Mouse (Mus musculus): ENCODE measurements around the gene Nmnat2. TPM values are rescaled to one million over a fixed set of nuclear protein-coding genes. Genes with fewer than 3 reads are reported as not detected.

The Nmnat2 gene
- polyA plus RNA-seq, 1 experiment = 0.63 TPM

DNA sequence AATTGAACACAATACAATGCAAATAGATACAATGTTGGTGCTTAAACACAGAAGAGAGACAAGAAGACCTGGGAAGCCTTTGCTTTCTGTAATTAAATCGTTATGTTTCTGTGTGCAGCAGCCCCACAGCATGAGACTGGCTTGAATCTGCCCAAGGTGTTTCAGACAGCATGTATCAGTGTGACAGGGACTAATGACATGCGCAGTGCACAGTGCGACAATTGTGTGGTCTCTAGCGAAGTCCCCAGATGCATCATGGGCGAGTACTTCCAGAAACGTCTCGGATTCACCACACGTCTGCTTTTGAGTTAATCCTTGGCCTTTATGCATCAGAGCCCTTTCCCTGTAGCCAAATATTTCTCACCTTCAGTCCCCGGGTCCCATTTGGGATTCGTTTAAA is 9.6 kb downstream of the Nmnat2 start:
- 89% methylated on average over 10 of the region's 10 CpGs for WGBS
- no peak for TF ChIP-seq POLR2A (IDR thresholded peaks at IDR 0.05; ENCODE audit: low read depth, low read length)
- TF ChIP-seq CTCF (IDR thresholded peaks at IDR 0.05; ENCODE audit: extremely low read depth, insufficient read depth, insufficient read length, insufficient replicate concordance) = no peak
- no peaks in the 10 kb centered on the region for H3K36me3 ChIP-seq (ENCODE audit: control insufficient read depth, insufficient read depth, low read length)
- no peak overlapping the region for H3K27ac ChIP-seq (ENCODE audit: insufficient read depth, low read length)
- no peak overlapping the region for H3K4me3 ChIP-seq (ENCODE audit: extremely low read depth, insufficient read depth, insufficient read length)
- no peaks in the 10 kb centered on the region for H3K27me3 ChIP-seq (ENCODE audit: control insufficient read depth, insufficient read depth, low read length)
- no peak for DNase-seq (ENCODE audit: low read depth in 1 of 2, low spot score in 2 of 2)
- no peaks in the 10 kb centered on the region for H3K4me1 ChIP-seq (ENCODE audit: control insufficient read depth, insufficient read depth, insufficient read length)

DNA sequence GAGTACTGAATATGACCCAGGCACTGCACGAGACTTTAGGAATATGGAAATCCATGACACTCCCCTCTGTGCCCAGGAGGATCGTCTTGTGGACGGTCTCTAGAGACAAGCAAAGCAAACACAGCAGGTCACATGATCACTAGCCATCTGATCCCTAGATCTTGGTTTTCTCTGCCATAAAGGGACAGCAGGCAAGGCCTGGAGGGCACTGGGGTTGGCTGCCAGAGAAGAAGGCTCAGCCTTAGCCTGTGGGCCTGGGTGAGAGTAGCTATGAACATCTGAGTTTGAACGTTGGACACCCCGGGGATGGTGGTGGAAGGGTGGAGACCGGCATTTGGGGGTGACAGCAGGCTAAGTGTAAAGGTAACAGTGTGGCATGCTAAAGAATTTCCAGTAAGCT is 11.4 kb downstream of the Nmnat2 start:
- TF ChIP-seq POLR2A (IDR thresholded peaks at IDR 0.05; ENCODE audit: low read depth, low read length) (no peak), CTCF (IDR thresholded peaks at IDR 0.05; ENCODE audit: extremely low read depth, insufficient read depth, insufficient read length, insufficient replicate concordance) (no peak)
- 85% methylated on average over 6 of the region's 6 CpGs for WGBS
- Histone ChIP-seq H3K4me1 (ENCODE audit: control insufficient read depth, insufficient read depth, insufficient read length) (no peaks in the 10 kb centered on the region), H3K27ac (ENCODE audit: insufficient read depth, low read length) (no peak overlapping the region), H3K27me3 (ENCODE audit: control insufficient read depth, insufficient read depth, low read length) (no peaks in the 10 kb centered on the region), H3K36me3 (ENCODE audit: control insufficient read depth, insufficient read depth, low read length) (no peaks in the 10 kb centered on the region), H3K4me3 (ENCODE audit: extremely low read depth, insufficient read depth, insufficient read length) (no peak overlapping the region)
- no peak for DNase-seq (ENCODE audit: low read depth in 1 of 2, low spot score in 2 of 2)

DNA sequence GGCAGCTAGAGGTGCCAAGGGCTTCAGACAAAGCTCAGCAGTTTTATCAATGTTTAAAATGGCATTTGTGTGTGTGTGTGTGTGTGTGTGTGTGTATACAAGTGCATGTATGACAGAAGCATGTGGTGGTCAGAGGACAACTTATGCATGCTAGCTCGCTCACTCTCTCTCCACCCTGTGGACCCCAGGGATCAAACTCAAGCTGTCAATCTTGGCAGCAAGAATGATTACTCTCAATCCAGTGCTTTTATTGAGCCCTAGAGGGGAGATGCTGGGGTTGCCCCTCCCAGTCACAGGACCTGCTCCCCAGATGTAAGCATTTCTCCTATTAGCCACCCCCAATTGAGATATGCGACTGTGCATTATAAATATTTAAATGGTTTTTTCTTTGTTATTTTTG is 11.9 kb downstream of the Nmnat2 start:
- TF ChIP-seq POLR2A (IDR thresholded peaks at IDR 0.05; ENCODE audit: low read depth, low read length) = no peak
- TF ChIP-seq CTCF (IDR thresholded peaks at IDR 0.05; ENCODE audit: extremely low read depth, insufficient read depth, insufficient read length, insufficient replicate concordance) = no peak
- DNase-seq (ENCODE audit: low read depth in 1 of 2, low spot score in 2 of 2) = no peak
- WGBS = 95% methylated on average over 2 of the region's 2 CpGs
- Histone ChIP-seq H3K27ac (ENCODE audit: insufficient read depth, low read length) (no peak overlapping the region), H3K4me3 (ENCODE audit: extremely low read depth, insufficient read depth, insufficient read length) (no peak overlapping the region), H3K4me1 (ENCODE audit: control insufficient read depth, insufficient read depth, insufficient read length) (no peaks in the 10 kb centered on the region), H3K27me3 (ENCODE audit: control insufficient read depth, insufficient read depth, low read length) (no peaks in the 10 kb centered on the region), H3K36me3 (ENCODE audit: control insufficient read depth, insufficient read depth, low read length) (no peaks in the 10 kb centered on the region)

DNA sequence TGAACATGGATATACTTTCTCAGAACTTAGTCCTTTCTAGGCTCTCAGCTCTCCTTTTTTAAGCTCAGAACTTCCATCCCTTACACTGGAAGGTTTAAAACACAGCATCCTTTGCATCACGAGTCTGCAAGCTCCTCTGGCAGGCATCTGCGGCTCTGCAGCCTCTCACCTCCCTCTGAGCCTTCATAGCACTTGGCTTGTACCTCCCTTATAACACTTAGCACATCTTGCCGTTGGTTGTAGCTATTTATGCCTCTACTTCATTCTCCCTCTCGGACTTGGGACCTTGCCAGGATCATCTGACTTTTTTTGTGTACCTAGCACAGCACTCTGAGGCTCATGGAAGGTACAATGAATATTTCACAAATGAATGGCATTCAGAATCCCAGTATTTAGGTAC is 14.3 kb downstream of the Nmnat2 start:
- no peaks in the 10 kb centered on the region for H3K27me3 ChIP-seq (ENCODE audit: control insufficient read depth, insufficient read depth, low read length)
- no peaks in the 10 kb centered on the region for H3K36me3 ChIP-seq (ENCODE audit: control insufficient read depth, insufficient read depth, low read length)
- H3K4me1 ChIP-seq (ENCODE audit: control insufficient read depth, insufficient read depth, insufficient read length) = no peaks in the 10 kb centered on the region
- H3K27ac ChIP-seq (ENCODE audit: insufficient read depth, low read length) = no peak overlapping the region
- WGBS = 77% methylated on average over 4 of the region's 4 CpGs
- no peak for DNase-seq (ENCODE audit: low read depth in 1 of 2, low spot score in 2 of 2)
- TF ChIP-seq POLR2A (IDR thresholded peaks at IDR 0.05; ENCODE audit: low read depth, low read length) = no peak
- H3K4me3 ChIP-seq (ENCODE audit: extremely low read depth, insufficient read depth, insufficient read length) = no peak overlapping the region

DNA sequence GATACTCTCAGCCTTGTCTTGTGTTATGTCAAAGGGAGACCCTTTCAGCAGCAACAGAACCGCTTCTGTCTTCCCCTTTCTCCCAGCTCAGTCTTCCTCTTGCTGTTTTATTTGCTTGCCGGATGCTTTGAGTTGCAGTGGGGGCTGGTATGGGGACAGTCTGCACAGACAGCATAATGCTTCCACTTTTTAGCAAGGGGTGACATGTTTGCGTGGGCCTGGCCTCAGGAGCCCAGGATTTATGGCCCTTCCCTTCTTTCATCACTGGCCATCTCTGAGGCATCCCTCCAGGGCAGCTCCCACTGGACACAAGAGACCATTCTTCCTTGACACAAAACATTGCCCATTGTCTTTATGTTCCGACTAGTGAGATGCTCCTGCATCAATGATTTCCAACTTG is 18.2 kb downstream of the Nmnat2 start:
- Histone ChIP-seq H3K4me1 (ENCODE audit: control insufficient read depth, insufficient read depth, insufficient read length) (no peaks in the 10 kb centered on the region), H3K27me3 (ENCODE audit: control insufficient read depth, insufficient read depth, low read length) (no peaks in the 10 kb centered on the region), H3K36me3 (ENCODE audit: control insufficient read depth, insufficient read depth, low read length) (no peaks in the 10 kb centered on the region), H3K4me3 (ENCODE audit: extremely low read depth, insufficient read depth, insufficient read length) (no peak overlapping the region), H3K27ac (ENCODE audit: insufficient read depth, low read length) (no peak overlapping the region)
- WGBS = 33% methylated on average over 4 of the region's 4 CpGs
- TF ChIP-seq POLR2A (IDR thresholded peaks at IDR 0.05; ENCODE audit: low read depth, low read length) (no peak), CTCF (IDR thresholded peaks at IDR 0.05; ENCODE audit: extremely low read depth, insufficient read depth, insufficient read length, insufficient replicate concordance) (no peak)
- no peak for DNase-seq (ENCODE audit: low read depth in 1 of 2, low spot score in 2 of 2)

DNA sequence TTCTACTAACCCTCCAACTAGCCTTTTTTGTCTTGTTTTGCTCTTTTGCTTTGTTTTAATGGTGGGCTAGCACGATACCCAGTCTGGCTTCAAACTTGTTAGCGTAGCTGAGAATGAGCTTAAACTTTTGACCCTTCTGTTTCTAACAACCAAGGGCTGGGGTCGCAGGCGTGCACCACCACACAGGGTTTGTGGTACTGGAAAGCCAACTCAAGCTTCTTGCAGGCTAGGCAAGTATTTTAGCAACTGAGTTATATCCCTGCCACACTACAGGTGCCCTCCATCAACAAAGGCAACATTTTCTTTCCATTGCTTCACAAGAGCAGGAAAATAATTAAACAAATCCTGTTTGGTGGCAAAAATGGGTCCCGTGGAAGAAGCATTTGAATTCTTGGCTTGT is 18.6 kb downstream of the Nmnat2 start:
- no peaks in the 10 kb centered on the region for H3K27me3 ChIP-seq (ENCODE audit: control insufficient read depth, insufficient read depth, low read length)
- TF ChIP-seq POLR2A (IDR thresholded peaks at IDR 0.05; ENCODE audit: low read depth, low read length) = no peak
- no peak for TF ChIP-seq CTCF (IDR thresholded peaks at IDR 0.05; ENCODE audit: extremely low read depth, insufficient read depth, insufficient read length, insufficient replicate concordance)
- H3K4me1 ChIP-seq (ENCODE audit: control insufficient read depth, insufficient read depth, insufficient read length) = no peaks in the 10 kb centered on the region
- no peak overlapping the region for H3K4me3 ChIP-seq (ENCODE audit: extremely low read depth, insufficient read depth, insufficient read length)
- no peak for DNase-seq (ENCODE audit: low read depth in 1 of 2, low spot score in 2 of 2)
- H3K36me3 ChIP-seq (ENCODE audit: control insufficient read depth, insufficient read depth, low read length) = no peaks in the 10 kb centered on the region
- WGBS = 74% methylated on average over 5 of the region's 5 CpGs
- H3K27ac ChIP-seq (ENCODE audit: insufficient read depth, low read length) = no peak overlapping the region

DNA sequence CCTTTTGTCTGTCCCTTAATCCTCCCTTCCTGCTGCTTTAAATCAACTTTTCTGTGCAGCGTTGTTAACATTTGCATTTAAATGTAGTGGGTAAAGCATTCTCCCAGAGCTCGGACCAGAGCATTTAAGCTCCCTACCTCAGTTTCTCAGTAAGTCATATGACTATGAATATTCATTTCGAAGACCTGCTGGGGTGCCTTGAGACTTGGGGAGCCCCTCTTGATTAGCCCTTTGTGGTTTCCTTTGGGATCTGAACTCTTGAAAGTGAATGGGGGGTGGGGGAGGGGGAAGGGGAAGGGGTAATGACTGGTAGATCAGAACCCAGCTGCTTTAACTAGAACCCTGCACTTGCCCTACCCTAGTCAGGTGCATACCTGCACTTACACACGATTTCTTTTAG is 19.1 kb downstream of the Nmnat2 start:
- no peak overlapping the region for H3K4me3 ChIP-seq (ENCODE audit: extremely low read depth, insufficient read depth, insufficient read length)
- no peak overlapping the region for H3K27ac ChIP-seq (ENCODE audit: insufficient read depth, low read length)
- WGBS = 29% methylated on average over 4 of the region's 4 CpGs
- H3K4me1 ChIP-seq (ENCODE audit: control insufficient read depth, insufficient read depth, insufficient read length) = no peaks in the 10 kb centered on the region
- H3K36me3 ChIP-seq (ENCODE audit: control insufficient read depth, insufficient read depth, low read length) = no peaks in the 10 kb centered on the region
- H3K27me3 ChIP-seq (ENCODE audit: control insufficient read depth, insufficient read depth, low read length) = no peaks in the 10 kb centered on the region
- no peak for TF ChIP-seq CTCF (IDR thresholded peaks at IDR 0.05; ENCODE audit: extremely low read depth, insufficient read depth, insufficient read length, insufficient replicate concordance)
- no peak for TF ChIP-seq POLR2A (IDR thresholded peaks at IDR 0.05; ENCODE audit: low read depth, low read length)
- DNase-seq (ENCODE audit: low read depth in 1 of 2, low spot score in 2 of 2) = no peak

All from spleen, adult 2 months (tissue).